Mouse (Mus musculus) stomach, embryonic 15.5 days (tissue): Measurements from ENCODE around the gene Ctla2a. TPM values are rescaled to one million over a fixed set of nuclear protein-coding genes. Genes with fewer than 3 reads are reported as not detected.

ENCODE experiments used
- polyA plus RNA-seq: library from polyadenylated mRNA; unstranded; fragments of >200 nt; fragmentation: Nextera tagmentation; extraction: Ambion mirVana; gene quantifications from 2 replicates; pipeline ENCODE4 v1.2.1, GENCODE M21; 2015

The Ctla2a gene
- polyA plus RNA-seq, 1 experiment from 2014 or later: 27.4 TPM

Other genes starting within 250 kb of the Ctla2a start
- gene BC051665, start 150.3 kb downstream of the Ctla2a start, polyA plus RNA-seq: not detected in 2 replicates
- not detected in 2 replicates for gene Ctsll3, start 133.8 kb downstream of the Ctla2a start, polyA plus RNA-seq
- not detected in 2 replicates for gene 4930486L24Rik, start 72.2 kb downstream of the Ctla2a start, polyA plus RNA-seq
- gene Gm49392, start 39.7 kb downstream of the Ctla2a start, polyA plus RNA-seq: 0.15 and 0.31 TPM in 2 replicates
- 2.7 and 2.9 TPM in 2 replicates for gene Ctla2b, start 39.2 kb downstream of the Ctla2a start, polyA plus RNA-seq
- gene Tpbpb, start 31.7 kb downstream of the Ctla2a start, polyA plus RNA-seq: not detected in 2 replicates
- gene Gm49393, start 1.0 kb downstream of the Ctla2a start, polyA plus RNA-seq: 0.44 TPM in 1 of 2 replicates, not detected in the other
- 2.8 and 3.1 TPM in 2 replicates for gene Gm49391, start 54 bp downstream of the Ctla2a start, polyA plus RNA-seq
- gene Tpbpa, start 5.4 kb upstream of the Ctla2a start, polyA plus RNA-seq: not detected in 2 replicates
- gene Ctsj, start 69.3 kb upstream of the Ctla2a start, polyA plus RNA-seq: not detected in 2 replicates
- gene Ctsq, start 104.0 kb upstream of the Ctla2a start, polyA plus RNA-seq: not detected in 2 replicates
- gene Ctsr, start 227.6 kb upstream of the Ctla2a start, polyA plus RNA-seq: not detected in 2 replicates